Mouse (Mus musculus) heart, embryonic 13.5 days (tissue): ENCODE results near the gene Krt25. TPM values are rescaled to one million over a fixed set of nuclear protein-coding genes. Genes with fewer than 3 reads are reported as not detected.

Experiments used
- ATAC-seq: fragments of 200-750 bp; cut with Nextera tagmentation; 2 replicates; pipeline ENCODE4 v1.8.0; 2017; ENCODE audit warnings: moderate TSS enrichment; ENCODE audit not compliant: insufficient number of reproducible peaks, low FRiP score, low TSS enrichment; ENCODE audit errors: extremely low read depth
- H3K27ac ChIP-seq: fragments of 300-500 bp; sonication (generic); replicated peaks from 2 replicates; pipeline ENCODE4 v1.5.1; 2015; ENCODE audit warnings: moderate library complexity, mild to moderate bottlenecking, inconsistent platforms
- H3K27me3 ChIP-seq: fragments of 300-500 bp; sonication (generic); replicated peaks from 2 replicates; pipeline ENCODE4 v1.6.1; 2015; ENCODE audit warnings: mild to moderate bottlenecking, inconsistent platforms
- H3K36me3 ChIP-seq: fragments of 300-500 bp; sonication (generic); 2 replicates; pipeline ENCODE4 v1.6.1; 2015; ENCODE audit warnings: mild to moderate bottlenecking, inconsistent platforms
- H3K4me1 ChIP-seq: fragments of 300-500 bp; sonication (generic); 2 replicates; pipeline ENCODE4 v1.6.1; 2015; ENCODE audit warnings: inconsistent platforms
- H3K4me2 ChIP-seq: fragments of 300-500 bp; sonication (generic); 2 replicates; pipeline ENCODE4 v1.6.1; 2015; ENCODE audit warnings: inconsistent platforms, mild to moderate bottlenecking, moderate library complexity
- H3K4me3 ChIP-seq: fragments of 300-500 bp; sonication (generic); 2 replicates; pipeline ENCODE4 v1.5.1; 2015; ENCODE audit warnings: moderate library complexity, mild to moderate bottlenecking, inconsistent platforms
- H3K9ac ChIP-seq: fragments of 300-500 bp; sonication (generic); 2 replicates; pipeline ENCODE4 v1.6.1; 2015; ENCODE audit warnings: inconsistent platforms, mild to moderate bottlenecking, moderate library complexity
- H3K9me3 ChIP-seq: fragments of 300-500 bp; sonication (generic); 2 replicates; pipeline ENCODE4 v1.6.1; 2016; ENCODE audit warnings: inconsistent platforms
- WGBS: fragments of 180-500 bp; shearing (Covaris S2); methylation state at CpG from one replicate; pipeline ENCODE4 v1.1.7; 2015; ENCODE audit warnings: mixed read lengths; 5-methylcytosine and 5-hydroxymethylcytosine counted together
- polyA plus RNA-seq: library from polyadenylated mRNA; unstranded; fragments of >200 nt; fragmentation: Nextera tagmentation; extraction: Ambion mirVana; gene quantifications from 2 replicates; pipeline ENCODE4 v1.2.1, GENCODE M21; 2015

Gene Krt25
- polyA plus RNA-seq, 1 experiment from 2014 or later, result not detected

GRCm38 (mm10) chr11:99319127-99319526 lies 3.6 kb downstream of the Krt25 start:
- Histone ChIP-seq H3K9ac (no peak overlapping the region), H3K27me3 (peaks cover 11% of the 10 kb centered on the region; the same call in 1 of the 2 replicates), H3K36me3 (no peaks in the 10 kb centered on the region), H3K9me3 (no peaks in the 10 kb centered on the region), H3K4me1 (0 out of 2 replicates have a peak, but pooled peaks cover 4% of the 10 kb centered on the region), H3K27ac (no peak overlapping the region), H3K4me2 (peak overlapping the region; percentile 40; the same call in 1 of the 2 replicates), H3K4me3 (no peak overlapping the region)
- ATAC-seq, result no peak
- WGBS, result 40% methylated on average over 9 of the region's 9 CpGs

GRCm38 (mm10) chr11:99316543-99316942 lies 6.2 kb downstream of the Krt25 start:
- Histone ChIP-seq H3K9me3 (no peaks in the 10 kb centered on the region), H3K4me1 (0 out of 2 replicates have a peak, but pooled peaks cover 4% of the 10 kb centered on the region), H3K9ac (no peak overlapping the region), H3K36me3 (no peaks in the 10 kb centered on the region), H3K27ac (no peak overlapping the region), H3K27me3 (0 out of 2 replicates have a peak, but pooled peaks cover 8% of the 10 kb centered on the region), H3K4me2 (no peak overlapping the region), H3K4me3 (no peak overlapping the region)
- ATAC-seq, result no peak
- 65% methylated on average over 8 of the region's 8 CpGs for WGBS

- no peak for ATAC-seq
- Histone ChIP-seq H3K9ac (no peak overlapping the region), H3K9me3 (no peaks in the 10 kb centered on the region), H3K27ac (no peak overlapping the region), H3K36me3 (no peaks in the 10 kb centered on the region), H3K4me1 (0 out of 2 replicates have a peak, but pooled peaks cover 4% of the 10 kb centered on the region), H3K4me2 (no peak overlapping the region), H3K27me3 (0 out of 2 replicates have a peak, but pooled peaks cover 8% of the 10 kb centered on the region), H3K4me3 (no peak overlapping the region)
- WGBS, result 88% methylated on average over 2 of the region's 2 CpGs
These were observed 8.2 kb downstream of the Krt25 start for GRCm38 (mm10) chr11:99314594-99314993.

- H3K4me3 ChIP-seq, result no peak overlapping the region
- no peak overlapping the region for H3K27ac ChIP-seq
- peaks cover 2% of the 10 kb centered on the region; the same call in 1 of the 2 replicates for H3K27me3 ChIP-seq
- H3K9ac ChIP-seq, result no peak overlapping the region
- H3K36me3 ChIP-seq, result no peaks in the 10 kb centered on the region
- ATAC-seq, result no peak
- H3K4me2 ChIP-seq, result no peak overlapping the region
- H3K4me1 ChIP-seq, result no peaks in the 10 kb centered on the region
- WGBS, result 84% methylated on average over 1 of the region's 1 CpGs
- no peaks in the 10 kb centered on the region for H3K9me3 ChIP-seq
These were observed 11.9 kb downstream of the Krt25 start for GRCm38 (mm10) chr11:99310882-99311281.

DNA sequence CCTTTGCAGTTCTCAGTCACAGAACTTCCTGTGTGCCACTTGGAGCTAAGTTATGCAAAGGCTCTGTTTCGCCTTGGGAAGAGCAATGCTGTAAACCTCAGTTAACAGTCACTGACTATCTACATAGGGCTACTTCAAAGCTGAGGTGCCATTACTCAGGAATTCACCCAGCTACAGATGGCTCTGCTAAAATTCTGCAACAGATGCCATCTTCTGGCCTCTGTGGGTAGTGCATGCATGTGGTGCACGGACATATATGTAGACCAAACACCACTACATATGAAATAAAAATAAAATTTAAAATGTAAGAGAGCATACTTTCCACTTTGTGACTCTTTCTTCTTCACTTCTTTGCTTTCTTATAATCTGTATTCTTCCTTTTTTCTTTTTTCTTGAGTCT lies 15.2 kb downstream of the Krt25 start:
- Histone ChIP-seq H3K9ac (no peak overlapping the region), H3K4me3 (no peak overlapping the region), H3K27me3 (no peaks in the 10 kb centered on the region; the same call in 1 of the 2 replicates), H3K4me1 (no peaks in the 10 kb centered on the region), H3K36me3 (no peaks in the 10 kb centered on the region), H3K4me2 (no peak overlapping the region), H3K27ac (no peak overlapping the region), H3K9me3 (no peaks in the 10 kb centered on the region)
- 21% methylated on average over 2 of the region's 2 CpGs for WGBS
- no peak for ATAC-seq

DNA sequence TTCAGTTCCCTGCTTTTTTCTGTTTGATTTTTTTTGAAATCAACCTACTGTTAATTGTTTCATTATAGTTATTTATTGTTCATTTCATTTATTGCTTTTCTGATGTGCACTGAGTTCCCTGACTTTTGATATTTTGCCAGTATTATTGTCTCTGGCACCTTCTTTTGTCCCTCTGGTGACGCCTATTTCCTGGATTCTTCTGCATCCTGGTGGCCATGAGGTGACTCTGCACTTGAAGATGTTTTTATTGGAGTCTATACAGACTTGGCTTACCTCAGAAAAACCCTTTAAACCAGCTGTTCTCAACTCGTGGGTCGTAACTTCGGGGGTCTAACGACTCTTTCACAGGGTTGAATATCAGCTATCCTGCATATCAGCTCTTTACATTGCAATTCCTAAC lies 27.7 kb downstream of the Krt25 start:
- WGBS, result 50% methylated on average over 5 of the region's 5 CpGs
- no peaks in the 10 kb centered on the region for H3K36me3 ChIP-seq
- H3K4me1 ChIP-seq, result no peaks in the 10 kb centered on the region
- H3K27me3 ChIP-seq, result peaks cover 5% of the 10 kb centered on the region; the same call in 1 of the 2 replicates
- ATAC-seq, result no peak
- H3K4me2 ChIP-seq, result no peak overlapping the region
- 0 out of 2 replicates have a peak, but pooled peaks cover 3% of the 10 kb centered on the region for H3K9me3 ChIP-seq
- no peak overlapping the region for H3K9ac ChIP-seq
- H3K27ac ChIP-seq, result no peak overlapping the region
- H3K4me3 ChIP-seq, result no peak overlapping the region

DNA sequence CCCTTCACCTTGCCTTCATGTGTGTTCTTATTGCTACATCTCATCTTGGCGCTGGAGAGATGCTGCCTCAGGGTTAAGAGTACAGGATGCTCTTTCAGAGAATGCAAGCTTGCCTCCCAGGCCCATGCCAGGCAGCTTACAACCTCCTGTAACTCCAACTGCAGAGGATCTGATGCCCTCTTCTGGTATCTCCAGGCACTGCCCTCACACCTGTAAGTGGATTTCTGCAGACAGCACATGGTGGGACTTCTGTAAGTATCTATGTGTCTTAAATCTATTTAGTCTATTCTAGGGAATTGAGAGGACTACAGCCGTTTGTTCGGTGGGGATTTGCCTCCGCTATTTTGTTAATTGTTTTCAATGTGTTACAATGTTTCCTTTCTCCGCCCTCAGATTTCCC lies 29.9 kb downstream of the Krt25 start:
- H3K4me3 ChIP-seq, result no peak overlapping the region
- H3K9me3 ChIP-seq, result 0 out of 2 replicates have a peak, but pooled peaks cover 3% of the 10 kb centered on the region
- H3K36me3 ChIP-seq, result no peaks in the 10 kb centered on the region
- no peaks in the 10 kb centered on the region for H3K4me1 ChIP-seq
- no peak for ATAC-seq
- 55% methylated on average over 5 of the region's 5 CpGs for WGBS
- no peak overlapping the region for H3K4me2 ChIP-seq
- H3K9ac ChIP-seq, result no peak overlapping the region
- peaks cover 5% of the 10 kb centered on the region; the same call in 1 of the 2 replicates for H3K27me3 ChIP-seq
- no peak overlapping the region for H3K27ac ChIP-seq

GRCm38 (mm10) chr11:99284833-99285312 lies 37.9 kb downstream of the Krt25 start, which contains the start of gene Krt24:
Gene Krt24, minus strand, starts transcription at chr11:99285262.
- H3K36me3 ChIP-seq, result no peaks in the 10 kb centered on the region
- WGBS, result 33% methylated on average over 11 of the region's 11 CpGs
- H3K9me3 ChIP-seq, result no peaks in the 10 kb centered on the region
- H3K9ac ChIP-seq, result no peak within 1 kb of the TSS
- H3K27me3 ChIP-seq, result 0 out of 2 replicates have a peak, but pooled peaks cover 2% of the 10 kb centered on the region
- no peak for ATAC-seq
- H3K4me1 ChIP-seq, result no peaks in the 10 kb centered on the region
- no peak within 1 kb of the TSS for H3K27ac ChIP-seq
- H3K4me3 ChIP-seq, result no peak within 1 kb of the TSS
- no peak within 1 kb of the TSS for H3K4me2 ChIP-seq

DNA sequence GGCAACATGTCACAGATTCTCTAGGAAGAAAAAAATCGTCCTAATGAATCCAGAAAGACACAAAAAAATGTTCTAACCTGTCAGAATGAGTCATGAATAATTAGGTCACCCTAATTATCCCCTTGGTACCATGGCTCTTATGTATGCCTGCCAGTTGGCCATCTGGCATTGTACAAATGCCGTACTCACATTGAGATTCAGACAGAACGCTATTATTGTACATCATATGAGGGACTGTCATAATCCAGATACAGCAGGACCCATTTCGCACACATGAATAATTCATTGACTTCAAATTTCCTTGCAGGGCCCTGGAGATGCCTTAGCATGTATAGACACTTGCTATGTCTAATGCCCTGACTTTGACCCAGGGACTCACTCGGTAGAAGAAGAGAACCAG lies 38.7 kb downstream of the Krt25 start:
- Histone ChIP-seq H3K36me3 (no peaks in the 10 kb centered on the region), H3K9ac (no peak overlapping the region), H3K4me2 (no peak overlapping the region), H3K4me3 (no peak overlapping the region), H3K27me3 (0 out of 2 replicates have a peak, but pooled peaks cover 2% of the 10 kb centered on the region), H3K27ac (no peak overlapping the region), H3K9me3 (no peaks in the 10 kb centered on the region), H3K4me1 (no peaks in the 10 kb centered on the region)
- 75% methylated on average over 5 of the region's 5 CpGs for WGBS
- no peak for ATAC-seq

DNA sequence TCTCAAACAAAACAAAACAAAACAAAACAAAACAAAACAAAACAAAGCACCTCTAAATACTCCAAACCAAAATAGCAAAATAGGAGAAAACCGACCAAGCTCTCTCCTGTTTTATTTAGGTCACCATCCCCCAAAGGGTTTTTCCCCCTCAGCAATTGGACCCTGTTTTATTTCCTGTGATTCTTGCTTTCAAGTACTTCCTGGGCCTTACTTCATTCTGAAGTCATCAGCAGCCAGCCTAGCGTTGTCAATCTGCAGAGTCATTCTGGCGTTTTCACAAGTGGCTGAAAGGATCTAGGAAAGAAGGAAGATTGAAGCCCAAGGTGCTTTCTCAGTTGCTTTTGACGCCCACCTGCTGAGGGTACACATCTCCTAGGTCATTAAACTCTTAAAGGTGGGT lies 39.4 kb downstream of the Krt25 start:
- Histone ChIP-seq H3K4me2 (no peak overlapping the region), H3K9ac (no peak overlapping the region), H3K27me3 (0 out of 2 replicates have a peak, but pooled peaks cover 2% of the 10 kb centered on the region), H3K36me3 (no peaks in the 10 kb centered on the region), H3K4me3 (no peak overlapping the region), H3K4me1 (no peaks in the 10 kb centered on the region), H3K9me3 (no peaks in the 10 kb centered on the region), H3K27ac (no peak overlapping the region)
- ATAC-seq, result no peak
- 48% methylated on average over 4 of the region's 4 CpGs for WGBS

GRCm38 (mm10) chr11:99281116-99281515 lies 41.6 kb downstream of the Krt25 start:
- Histone ChIP-seq H3K4me1 (no peaks in the 10 kb centered on the region), H3K9me3 (no peaks in the 10 kb centered on the region), H3K36me3 (no peaks in the 10 kb centered on the region), H3K4me2 (no peak overlapping the region), H3K27me3 (0 out of 2 replicates have a peak, but pooled peaks cover 2% of the 10 kb centered on the region), H3K9ac (no peak overlapping the region), H3K4me3 (no peak overlapping the region), H3K27ac (no peak overlapping the region)
- WGBS, result 41% methylated on average over 9 of the region's 9 CpGs
- ATAC-seq, result no peak

DNA sequence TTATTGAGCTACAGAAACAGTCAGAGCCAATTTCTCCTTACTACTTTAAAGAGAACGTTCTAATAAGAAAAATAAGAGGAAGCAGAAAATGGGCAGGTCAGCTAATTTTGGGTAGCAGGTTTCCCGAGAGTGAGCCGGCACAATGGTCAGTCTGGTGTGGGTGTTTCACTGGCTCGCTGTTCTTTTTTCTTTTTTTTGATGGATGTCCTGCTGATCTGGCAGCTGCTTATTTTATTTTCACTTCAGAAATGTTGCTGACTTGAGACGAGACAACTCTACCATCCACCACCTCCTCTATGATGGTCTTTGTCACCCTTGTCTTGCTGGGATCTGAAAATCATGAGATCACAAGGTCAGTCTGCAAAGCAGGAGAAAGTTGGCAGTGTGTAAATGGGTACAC lies 42.8 kb downstream of the Krt25 start:
- no peak for ATAC-seq
- Histone ChIP-seq H3K27ac (no peak overlapping the region), H3K27me3 (no peaks in the 10 kb centered on the region), H3K4me2 (no peak overlapping the region), H3K4me3 (no peak overlapping the region), H3K4me1 (no peaks in the 10 kb centered on the region), H3K9ac (no peak overlapping the region), H3K36me3 (no peaks in the 10 kb centered on the region), H3K9me3 (no peaks in the 10 kb centered on the region)
- 73% methylated on average over 5 of the region's 5 CpGs for WGBS
